Mouse (Mus musculus) cerebellum, postnatal 25 days (tissue): ENCODE results near the gene Sspo.

Source experiments
- DNase-seq, 2 experiments: peaks; one replicate each; pipeline ENCODE4 v3.0.0; 2021; ENCODE audit warnings: mixed read lengths in 2 of 2

The Sspo gene

GRCm38 (mm10) chr6:48437679-48438376, 10.2 kb upstream of the Sspo start:
- peak in 1 of 2 experiments; percentile 75 for DNase-seq

- peak; percentile 55 to 77 for DNase-seq
These were observed 9.4 kb upstream of the Sspo start for GRCm38 (mm10) chr6:48438475-48439125.

DNA sequence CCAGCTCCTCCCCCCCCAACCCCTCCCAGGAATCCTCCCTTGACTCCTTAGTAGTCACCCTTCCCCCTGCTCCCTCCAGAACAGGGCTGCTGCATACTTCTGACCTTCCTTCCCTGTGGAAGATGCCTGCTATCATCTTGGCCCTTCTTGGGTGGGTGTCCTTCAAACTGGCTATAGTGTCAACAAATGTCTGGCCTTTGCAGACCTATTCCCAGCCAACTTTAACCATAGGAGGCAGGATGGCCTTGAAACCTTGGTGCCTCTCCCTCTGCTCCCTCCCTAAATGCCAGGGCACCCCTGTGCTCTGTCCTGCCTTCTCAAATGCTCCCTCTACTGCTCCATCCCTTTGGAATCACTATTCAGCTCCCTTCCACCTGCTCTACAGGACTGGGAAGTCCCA, 8.4 kb upstream of the Sspo start:
- no peak for DNase-seq

DNA sequence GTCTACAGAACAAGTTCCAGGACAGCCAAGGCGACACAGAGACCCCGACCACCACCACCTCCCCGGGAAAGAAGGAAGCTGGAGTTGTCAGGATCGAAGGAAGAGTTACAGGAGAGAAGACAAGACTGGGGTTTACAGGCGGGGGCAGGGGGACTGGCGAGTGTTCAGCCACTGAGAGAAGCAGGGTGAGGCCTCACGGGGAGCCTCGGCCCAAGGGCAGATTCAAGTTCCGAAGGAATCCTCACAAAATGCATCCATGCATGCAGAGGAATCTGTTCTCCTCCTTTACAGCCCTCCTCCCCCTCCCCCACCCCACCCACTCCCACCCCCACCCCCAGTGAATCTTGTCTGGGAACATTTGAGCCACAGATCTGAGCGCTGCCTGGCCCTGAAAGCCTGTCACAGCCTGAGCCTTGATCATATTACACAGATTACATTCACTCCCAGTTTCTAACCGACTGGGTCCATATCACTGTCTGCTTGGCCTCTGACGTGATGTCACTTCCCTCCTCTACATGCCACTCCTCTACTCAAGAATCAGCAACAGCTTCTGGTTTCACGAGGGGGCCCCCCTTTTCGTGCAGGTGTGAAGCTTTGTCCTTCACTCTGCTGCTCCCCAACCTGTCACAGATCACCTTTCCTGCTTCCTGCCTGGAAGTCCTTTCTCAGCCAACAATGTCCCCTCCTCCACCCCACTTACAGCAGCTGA, 7.6 kb upstream of the Sspo start:
- DNase-seq, result no peak

DNA sequence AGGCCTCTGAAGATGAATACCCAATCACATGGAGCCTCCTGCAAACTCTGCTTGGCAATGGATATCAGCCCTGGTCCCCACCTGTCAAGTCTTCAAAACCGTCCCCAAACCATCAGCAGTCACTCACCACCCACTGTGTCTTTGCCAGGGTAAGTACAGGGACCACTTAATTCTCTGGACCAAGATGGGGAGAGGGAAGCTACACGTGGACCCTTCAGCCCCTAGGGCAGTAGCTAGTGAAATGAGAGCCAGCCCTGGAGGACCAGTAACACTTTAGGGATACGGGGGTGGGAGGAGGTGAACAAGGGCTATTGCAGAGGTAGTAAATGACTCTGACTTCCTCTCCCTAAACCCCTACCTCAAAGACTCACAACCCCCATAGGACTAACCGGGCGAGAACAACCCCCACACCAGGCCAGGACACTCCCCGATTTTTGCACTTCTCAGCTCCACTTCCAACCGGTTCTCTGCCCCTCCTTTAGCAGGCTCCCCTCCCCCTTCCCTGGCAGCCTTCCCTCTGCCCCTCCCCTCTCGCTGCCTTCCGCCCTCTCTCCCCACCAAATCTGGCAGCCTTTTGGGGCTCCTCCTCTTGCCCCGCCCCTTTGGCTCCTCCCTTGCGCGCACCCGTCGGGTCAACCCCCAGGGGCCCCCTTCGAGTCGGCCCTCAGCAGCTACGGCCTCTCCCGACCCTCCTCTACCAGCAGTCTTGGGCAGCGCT, 4.3 kb upstream of the Sspo start:
- peak; percentile 91 to 94 for DNase-seq

DNA sequence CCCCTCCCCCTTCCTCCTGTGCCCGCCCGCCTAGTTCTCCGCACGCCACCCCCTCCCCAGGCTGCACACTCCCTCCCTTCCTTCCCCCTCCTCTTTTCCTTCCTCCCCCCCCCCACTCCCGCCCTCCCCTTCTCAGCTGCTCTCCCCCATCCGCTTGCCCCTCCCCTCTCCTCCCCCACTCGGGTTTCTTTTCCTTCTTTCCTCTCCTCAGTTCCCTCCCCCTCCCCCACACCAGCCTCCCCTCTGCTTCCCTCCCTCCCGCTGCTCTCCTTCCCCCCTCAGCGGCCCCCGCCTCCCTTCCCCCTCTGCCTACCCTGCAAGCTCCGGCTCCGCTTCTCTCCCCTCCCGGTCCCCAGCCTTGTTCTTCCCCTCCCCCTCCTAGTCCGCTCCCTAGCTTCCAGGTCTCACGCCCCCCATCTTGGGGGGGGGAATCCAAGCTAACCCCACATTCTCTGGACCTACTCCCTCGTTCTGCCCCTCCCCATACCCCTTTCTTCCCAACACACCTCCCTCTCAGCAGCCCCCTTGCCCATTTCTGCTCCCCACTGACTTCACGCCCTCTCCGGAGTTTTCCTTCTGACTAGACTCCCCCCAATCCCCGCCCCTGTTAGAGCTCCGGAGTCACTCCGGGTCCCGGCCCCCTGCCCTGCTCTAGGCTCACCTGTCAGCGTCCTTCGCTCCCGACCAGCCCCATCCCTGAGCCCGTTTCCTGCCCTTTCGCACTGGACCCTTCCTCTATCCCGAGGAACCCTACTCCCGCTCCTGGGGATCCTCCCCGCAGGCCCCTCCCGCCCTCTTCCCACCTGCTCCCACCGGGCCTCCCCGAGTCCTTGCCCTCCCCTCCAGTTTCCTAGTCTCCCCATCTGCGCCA, 3.5 kb upstream of the Sspo start:
- DNase-seq, result peak; percentile 68 to 86

- DNase-seq, result peak; percentile 74 to 76
These were observed 2.6 kb upstream of the Sspo start, which contains the start of gene Zfp467 for GRCm38 (mm10) chr6:48445181-48446101. TSS of gene Zfp467 (minus strand) at chr6:48445825.

DNA sequence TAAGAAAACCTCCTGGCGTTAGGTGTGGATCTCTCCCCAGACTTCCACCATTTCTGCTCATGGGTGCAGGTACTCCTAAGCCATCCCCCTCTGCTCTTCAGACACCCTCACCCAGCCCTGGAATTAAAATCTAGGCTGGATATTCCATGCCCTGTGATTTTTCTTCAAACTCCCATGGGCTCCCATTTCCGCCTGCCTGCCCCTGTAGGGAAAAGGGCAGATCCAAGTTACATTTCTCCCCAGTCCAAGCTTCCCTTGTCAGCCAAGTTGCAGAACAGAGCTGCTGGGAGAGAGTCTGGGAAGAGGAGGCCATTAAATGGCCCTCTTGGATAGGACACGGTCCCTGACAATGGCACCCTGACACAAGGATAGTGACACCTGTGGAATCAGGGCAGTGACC, 1.8 kb upstream of the Sspo start:
- DNase-seq, result peak in 1 of 2 experiments; percentile 31

GRCm38 (mm10) chr6:48446896-48447295, 1.1 kb upstream of the Sspo start:
- no peak for DNase-seq

GRCm38 (mm10) chr6:48448527-48448926, 498 bp downstream of the Sspo start:
- no peak for DNase-seq

- DNase-seq, result no peak
These were observed 4.1 kb downstream of the Sspo start for GRCm38 (mm10) chr6:48452151-48452550.

GRCm38 (mm10) chr6:48452771-48453170, 4.7 kb downstream of the Sspo start:
- DNase-seq, result no peak

GRCm38 (mm10) chr6:48464966-48465679, 17.1 kb downstream of the Sspo start:
- no peak for DNase-seq

DNA sequence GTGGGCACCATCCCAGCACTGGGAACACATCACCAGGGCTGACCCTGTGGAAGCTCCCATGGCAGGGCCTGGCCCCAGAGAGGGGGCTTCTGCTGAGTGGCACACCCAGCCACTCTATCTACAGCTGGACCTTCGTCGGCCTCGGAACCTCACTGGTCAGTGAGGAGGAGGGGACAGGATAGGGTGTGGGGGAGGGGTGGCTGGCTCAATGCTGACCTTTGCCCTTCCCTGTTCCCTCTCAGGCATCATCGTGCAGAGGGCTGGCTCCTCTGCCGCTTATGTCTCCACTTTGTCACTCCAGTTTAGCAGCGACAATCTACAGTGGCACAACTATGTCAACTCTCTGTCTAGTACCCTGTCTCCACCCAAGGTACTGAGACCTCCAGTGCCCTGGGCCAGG, 18.7 kb downstream of the Sspo start:
- DNase-seq, result no peak

DNA sequence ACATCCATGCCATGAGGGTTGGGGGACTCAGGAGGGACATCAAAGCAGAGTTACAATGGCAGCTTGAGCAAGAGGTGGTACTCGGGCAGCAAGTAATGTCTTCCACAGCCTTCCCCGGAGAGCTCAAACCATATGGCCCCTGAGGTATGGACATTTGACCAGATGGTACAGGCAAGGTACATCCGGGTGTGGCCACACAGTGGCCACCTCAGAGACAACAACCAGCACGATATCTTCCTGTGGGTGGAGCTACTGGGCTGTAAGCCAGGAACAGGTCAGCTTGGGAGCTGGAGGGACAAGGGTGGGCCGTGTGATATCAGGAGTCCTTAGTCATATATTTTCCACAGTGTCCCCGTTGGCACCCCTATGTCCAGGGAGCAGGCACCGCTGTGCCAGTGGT, 19.5 kb downstream of the Sspo start:
- DNase-seq, result peak; percentile 28 to 30

GRCm38 (mm10) chr6:48470739-48471138, 22.7 kb downstream of the Sspo start:
- DNase-seq, result no peak

DNA sequence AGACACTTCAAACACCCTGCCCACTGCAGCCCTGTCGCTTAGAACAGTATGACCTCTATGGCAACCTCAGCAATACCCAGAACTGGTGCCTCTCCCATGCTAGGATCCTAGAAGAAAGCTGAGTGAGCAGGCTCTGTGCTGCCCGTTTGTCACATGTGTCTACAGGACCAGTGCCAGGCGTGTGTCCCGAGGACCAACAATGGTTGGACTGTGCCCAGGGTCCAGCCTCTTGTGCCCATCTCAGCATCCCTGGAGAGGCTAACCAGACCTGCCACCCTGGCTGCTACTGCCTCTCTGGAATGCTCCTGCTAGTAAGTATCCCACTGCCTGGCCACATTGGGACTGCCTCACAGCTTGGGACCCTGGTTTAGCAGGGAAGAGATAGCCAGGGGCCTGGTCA, 30.4 kb downstream of the Sspo start:
- peak in 1 of 2 experiments; percentile 23 for DNase-seq

GRCm38 (mm10) chr6:48482501-48482900, 34.5 kb downstream of the Sspo start:
- no peak for DNase-seq

DNA sequence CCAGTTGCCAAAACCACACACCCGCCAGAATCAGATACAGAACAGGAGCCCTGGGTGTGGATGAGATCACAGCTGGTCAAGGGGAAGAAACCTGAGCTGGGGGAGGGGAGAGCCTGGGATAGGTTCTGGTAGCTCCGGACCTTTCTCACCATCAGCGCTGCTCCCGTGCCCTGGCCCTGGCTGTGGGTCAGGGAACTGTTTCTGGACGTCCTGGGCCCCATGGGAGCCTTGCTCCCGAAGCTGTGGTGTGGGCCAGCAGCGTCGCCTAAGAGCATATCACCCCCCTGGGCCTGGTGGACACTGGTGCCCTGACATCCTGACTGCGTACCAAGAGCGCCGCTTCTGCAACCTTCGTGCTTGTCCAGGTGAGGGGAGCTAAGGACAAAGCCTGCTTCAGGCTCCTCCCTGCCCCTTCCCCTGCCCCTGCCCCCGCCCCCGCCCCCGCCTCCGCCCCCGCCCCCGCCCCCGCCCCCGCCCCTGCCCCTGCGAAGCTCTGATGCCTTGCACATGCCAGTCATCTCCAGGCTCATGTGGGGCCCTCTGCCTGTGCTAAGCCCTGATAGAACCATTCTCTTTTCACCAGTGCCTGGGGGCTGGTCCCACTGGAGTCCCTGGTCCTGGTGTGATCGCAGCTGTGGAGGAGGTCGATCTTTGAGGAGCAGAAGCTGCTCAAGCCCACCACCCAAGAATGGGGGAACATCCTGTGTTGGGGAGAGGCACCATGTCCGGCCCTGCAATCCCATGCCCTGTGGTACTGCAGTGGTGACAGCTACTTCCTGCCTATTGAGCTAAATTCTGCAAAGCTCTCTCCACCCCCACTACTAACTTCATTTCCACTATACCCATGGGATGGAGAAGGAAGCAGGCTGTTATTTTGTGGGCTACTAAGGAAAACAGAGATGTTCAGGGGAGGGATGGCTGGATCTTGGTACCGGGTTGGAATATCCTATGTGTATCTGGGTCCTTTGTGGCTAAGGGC, 40.0 kb downstream of the Sspo start:
- DNase-seq, result no peak
